Comparison of ENCODE assay signal across 16 mouse cellular contexts in the genomic region with DNA sequence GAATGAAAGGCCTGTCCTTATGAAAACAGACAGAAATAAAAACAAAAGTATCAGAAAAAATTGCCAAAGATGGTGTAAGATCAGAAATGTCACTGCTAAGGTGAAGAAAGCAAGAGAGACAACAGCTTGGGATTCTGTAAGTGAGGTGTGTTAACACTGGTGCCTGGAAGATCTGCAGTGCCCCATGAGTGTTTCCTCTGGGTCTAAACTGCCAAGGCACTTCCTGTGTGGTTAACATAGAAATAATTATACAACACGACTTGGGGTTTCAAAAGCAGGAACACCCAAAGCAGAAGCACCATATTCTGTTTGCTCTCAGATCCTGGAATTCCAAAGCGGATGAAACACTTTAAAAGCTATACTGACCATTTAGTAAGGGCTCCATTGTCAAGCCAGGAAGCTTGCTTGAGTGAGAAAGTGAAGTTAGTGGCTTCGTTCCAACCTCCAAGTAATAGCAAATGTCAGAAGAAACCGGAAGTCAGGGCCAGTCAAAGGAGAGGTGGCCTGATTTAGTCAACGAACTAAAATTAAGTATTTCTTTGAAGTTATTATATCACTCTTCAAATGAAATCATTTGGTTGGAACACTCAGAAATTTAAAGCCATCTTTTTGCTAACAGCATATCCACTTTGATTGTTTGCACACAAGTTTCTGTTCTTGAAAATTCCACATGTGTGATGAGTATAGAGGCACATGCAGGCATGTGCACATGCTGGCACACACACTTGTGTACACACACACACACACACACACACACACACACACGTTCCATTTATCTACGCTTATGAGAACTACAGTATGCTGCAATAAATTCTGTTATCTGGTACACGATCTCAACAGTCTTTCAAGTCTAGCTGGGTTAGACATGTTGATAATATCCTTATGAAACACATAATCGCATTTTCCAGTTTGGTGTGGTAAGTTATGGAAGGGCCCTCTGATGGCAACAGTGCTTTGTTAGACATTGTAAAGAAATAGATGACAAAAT. TPM values are rescaled to one million over a fixed set of nuclear protein-coding genes. Genes with fewer than 3 reads are reported as not detected.
A peak's percentile ranks its signal among the peaks of the same experiment; 100 is the strongest.
DNase-seq lines count a peak whose midpoint lies in the region; ATAC-seq and TF ChIP-seq lines count a peak whose summit lies in the region.
"Had no signal": no experiment of that assay in that cellular context is flagged by ENCODE, and none has a peak within 500 bp of the region (broad histone marks: within the 10 kb centered on the region; RNA-seq: fewer than 3 reads in every experiment).

No protein-coding gene starts in this region.

- 52% methylated on average over 9 of the region's 9 CpGs for WGBS in kidney, postnatal 0 days
- WGBS in forebrain, postnatal 0 days: 78% methylated on average over 9 of the region's 9 CpGs

- no peak for TF ChIP-seq CTCF in kidney, postnatal 0 days (IDR thresholded peaks at IDR 0.05; ENCODE audit: low read depth)
- no peak for TF ChIP-seq CTCF in forebrain, postnatal 0 days (IDR thresholded peaks at IDR 0.05; ENCODE audit: low read depth)

- no peak overlapping the region for H3K27ac ChIP-seq in kidney, postnatal 0 days
- no peak overlapping the region for H3K27ac ChIP-seq in forebrain, postnatal 0 days (ENCODE audit: low read depth, low read length)
- H3K27ac ChIP-seq: forebrain, embryonic 15.5 days; hindbrain, postnatal 0 days; neural tube, embryonic 12.5 days had no signal

- H3K27me3 ChIP-seq in kidney, postnatal 0 days (ENCODE audit: insufficient read depth, low read length): no peaks in the 10 kb centered on the region
- H3K27me3 ChIP-seq in forebrain, postnatal 0 days (ENCODE audit: insufficient read depth, low read length): no peaks in the 10 kb centered on the region
- H3K27me3 ChIP-seq: forebrain, embryonic 15.5 days; neural tube, embryonic 12.5 days had no signal

- peak; percentile 17 for DNase-seq in kidney, postnatal 0 days (ENCODE audit: low spot score)
- DNase-seq in kidney, adult 9 months: no peak
- peak; percentile 5 for DNase-seq in thymus, postnatal 25 days
- no peak for DNase-seq in thymus, postnatal 10 days (ENCODE audit: low spot score in 2 of 2)
- DNase-seq in left cerebral cortex, adult 18-20 months (ENCODE audit: low spot score in 2 of 2): no peak
- DNase-seq in forebrain, postnatal 0 days: no peak
- DNase-seq: adrenal gland, adult 2 months; gastrocnemius, postnatal 10 days; kidney, postnatal 36 days; retina, postnatal 1 day had no signal

- no peak overlapping the region for H3K4me2 ChIP-seq in kidney, postnatal 0 days (ENCODE audit: low read length)
- H3K4me2 ChIP-seq in forebrain, postnatal 0 days (ENCODE audit: low read depth): no peak overlapping the region
- H3K4me2 ChIP-seq: forebrain, embryonic 15.5 days; midbrain, embryonic 11.5 days; neural tube, embryonic 12.5 days had no signal

- H3K9ac ChIP-seq in kidney, postnatal 0 days (ENCODE audit: low read depth, low read length): no peak overlapping the region
- no peak overlapping the region for H3K9ac ChIP-seq in forebrain, postnatal 0 days
- H3K9ac ChIP-seq: forebrain, embryonic 15.5 days; neural tube, embryonic 12.5 days had no signal

- H3K4me3 ChIP-seq in kidney, postnatal 0 days (replicated peaks; ENCODE audit: low read depth, low read length): no peak overlapping the region
- H3K4me3 ChIP-seq in forebrain, postnatal 0 days (ENCODE audit: low read depth, low read length): no peak overlapping the region
- H3K4me3 ChIP-seq: forebrain, embryonic 15.5 days; neural tube, embryonic 12.5 days had no signal

- ATAC-seq in kidney, postnatal 0 days (replicated peaks; ENCODE audit: low FRiP score, low read depth): no peak
- ATAC-seq in hematopoietic stem cell, adult 5-6 weeks (replicated peaks in 1 of 2; ENCODE audit: insufficient read depth in 1 of 2, low FRiP score in 2 of 2, low TSS enrichment in 1 of 2, low read depth in 1 of 2, poor library complexity in 2 of 2, severe bottlenecking in 2 of 2): peak; percentile 98
- ATAC-seq in neutrophil, adult 5-6 weeks (ENCODE audit: extremely low read depth, insufficient number of reproducible peaks, low FRiP score, poor library complexity, severe bottlenecking): peak; percentile 74
- no peak for ATAC-seq in forebrain, postnatal 0 days
- ATAC-seq: forebrain, embryonic 15.5 days; hindbrain, postnatal 0 days had no signal

- no peaks in the 10 kb centered on the region for H3K36me3 ChIP-seq in kidney, postnatal 0 days (ENCODE audit: insufficient read depth, low read length)
- no peaks in the 10 kb centered on the region for H3K36me3 ChIP-seq in forebrain, postnatal 0 days (ENCODE audit: insufficient read depth)
- H3K36me3 ChIP-seq: forebrain, embryonic 15.5 days; neural tube, embryonic 12.5 days had no signal

- no peaks in the 10 kb centered on the region for H3K9me3 ChIP-seq in kidney, postnatal 0 days (replicated peaks; ENCODE audit: low read length)
- no peaks in the 10 kb centered on the region for H3K9me3 ChIP-seq in forebrain, postnatal 0 days (ENCODE audit: low read length)
- H3K9me3 ChIP-seq: forebrain, embryonic 15.5 days; neural tube, embryonic 12.5 days had no signal

- no peaks in the 10 kb centered on the region for H3K4me1 ChIP-seq in kidney, postnatal 0 days (replicated peaks; ENCODE audit: insufficient read depth, low read length)
- H3K4me1 ChIP-seq in forebrain, postnatal 0 days (ENCODE audit: insufficient read depth): no peaks in the 10 kb centered on the region
- H3K4me1 ChIP-seq: neural tube, embryonic 12.5 days had no signal

RNA-seq across cellular contexts. Expression of gene Anxa1, which starts 19.1 kb away (rescaled TPM):
- polyA plus RNA-seq in kidney, postnatal 0 days (2015; fragmentation: Nextera tagmentation; extraction: Ambion mirVana): 62.2 and 64.0 TPM in 2 replicates
- total RNA-seq in hematopoietic stem cell, adult 5-6 weeks (2017): 525 and 701 TPM in 2 replicates
- 822 and 887 TPM in 2 replicates for total RNA-seq in neutrophil, adult 5-6 weeks (2017)
- total RNA-seq in left cerebral cortex, adult 18-20 months (2021): 1 to 10 TPM; 2.4 to 2.6 TPM
- total RNA-seq in forebrain, postnatal 0 days (2014; rRNA removed): 5.8 and 7.0 TPM in 2 replicates
- 15.3 and 16.8 TPM in 2 replicates for polyA plus RNA-seq in forebrain, postnatal 0 days (2015; fragmentation: Nextera tagmentation; extraction: Ambion mirVana)

Comparison
In these comparisons a context has a peak if more than half of its experiments do, and no peak if none do; other contexts are left out.
1. DNase-seq: peak in kidney, postnatal 0 days (single experiment) and thymus, postnatal 25 days (single experiment); none in kidney, adult 9 months (single experiment), thymus, postnatal 10 days (0 of 2), left cerebral cortex, adult 18-20 months (0 of 2) and forebrain, postnatal 0 days (single experiment).
2. ATAC-seq: peak in hematopoietic stem cell, adult 5-6 weeks (2 of 2) and neutrophil, adult 5-6 weeks (single experiment); none in kidney, postnatal 0 days (single experiment) and forebrain, postnatal 0 days (single experiment).
3. RNA of gene Anxa1, which starts 19.1 kb away (total RNA-seq): 822 to 887 TPM in neutrophil, adult 5-6 weeks and 525 to 701 TPM in hematopoietic stem cell, adult 5-6 weeks; 5.8 to 7.0 TPM in forebrain, postnatal 0 days and 2.4 to 2.6 TPM in left cerebral cortex, adult 18-20 months; every median in the first group is over 10 times any median in the second.